Mouse (Mus musculus): ENCODE results near the gene Hdgfl3. TPM values are rescaled to one million over a fixed set of nuclear protein-coding genes. Genes with fewer than 3 reads are reported as not detected.
A peak's percentile ranks its signal among the peaks of the same experiment; 100 is the strongest.

Hdgfl3 gene
- total and polyA plus RNA-seq, 2 experiments from 2014 or later: 7.3 to 10.2 TPM

- peak within 1 kb of the TSS; percentile 58 for H3K27ac ChIP-seq (ENCODE audit: low read depth)
- peak within 1 kb of the TSS; percentile 21; the same call in 1 of the 2 replicates for H3K4me3 ChIP-seq (ENCODE audit: low read depth, low read length)
- peak within 1 kb of the TSS; percentile 56 for H3K4me2 ChIP-seq (ENCODE audit: low read depth, low read length)
- ATAC-seq (ENCODE audit: insufficient read depth, low read depth): no peak
- H3K27me3 ChIP-seq (ENCODE audit: control insufficient read depth, insufficient read depth, low read length): no peaks in the 10 kb centered on the region
- no peaks in the 10 kb centered on the region for H3K36me3 ChIP-seq (replicated peaks; ENCODE audit: control insufficient read depth, insufficient read depth, low read length)
- peaks cover 18% of the 10 kb centered on the region for H3K4me1 ChIP-seq (ENCODE audit: control insufficient read depth, insufficient read depth)
- TF ChIP-seq EP300 (IDR thresholded peaks at IDR 0.05; ENCODE audit: low read depth) (no peak), CTCF (IDR thresholded peaks at IDR 0.05; ENCODE audit: low read depth) (no peak)
- H3K9me3 ChIP-seq (replicated peaks; ENCODE audit: control insufficient read depth, low read length): no peaks in the 10 kb centered on the region
- no peak within 1 kb of the TSS for H3K9ac ChIP-seq (replicated peaks; ENCODE audit: low read depth, low read length)
- no peak for DNase-seq (ENCODE audit: low spot score)
- WGBS: 84% methylated on average over 1 of the region's 1 CpGs
These were observed 78.6 kb downstream of the Hdgfl3 start, which contains the start of gene Gm10160 for GRCm38 (mm10) chr7:81855694-81856093. Gene Gm10160, minus strand, starts transcription at chr7:81855794.

GRCm38 (mm10) chr7:81854568-81855307 is 79.5 kb downstream of the Hdgfl3 start:
- WGBS: 18% methylated on average over 8 of the region's 8 CpGs
- peaks cover 17% of the 10 kb centered on the region for H3K4me1 ChIP-seq (ENCODE audit: control insufficient read depth, insufficient read depth)
- peak overlapping the region; percentile 58 for H3K27ac ChIP-seq (ENCODE audit: low read depth)
- H3K4me2 ChIP-seq (ENCODE audit: low read depth, low read length): peak overlapping the region; percentile 56
- peak; percentile 47 for ATAC-seq (ENCODE audit: insufficient read depth, low read depth)
- H3K9me3 ChIP-seq (replicated peaks; ENCODE audit: control insufficient read depth, low read length): no peaks in the 10 kb centered on the region
- peak; percentile 41 for DNase-seq (ENCODE audit: low spot score)
- H3K27me3 ChIP-seq (ENCODE audit: control insufficient read depth, insufficient read depth, low read length): no peaks in the 10 kb centered on the region
- no peaks in the 10 kb centered on the region for H3K36me3 ChIP-seq (replicated peaks; ENCODE audit: control insufficient read depth, insufficient read depth, low read length)
- peak overlapping the region; percentile 21; the same call in 1 of the 2 replicates for H3K4me3 ChIP-seq (ENCODE audit: low read depth, low read length)
- TF ChIP-seq EP300 (IDR thresholded peaks at IDR 0.05; ENCODE audit: low read depth) (no peak), CTCF (IDR thresholded peaks at IDR 0.05; ENCODE audit: low read depth) (no peak)
- H3K9ac ChIP-seq (replicated peaks; ENCODE audit: low read depth, low read length): no peak overlapping the region

- H3K27me3 ChIP-seq (ENCODE audit: control insufficient read depth, insufficient read depth, low read length): no peaks in the 10 kb centered on the region
- peaks cover 9% of the 10 kb centered on the region for H3K4me1 ChIP-seq (ENCODE audit: control insufficient read depth, insufficient read depth)
- TF ChIP-seq CTCF (IDR thresholded peaks at IDR 0.05; ENCODE audit: low read depth) (no peak), EP300 (IDR thresholded peaks at IDR 0.05; ENCODE audit: low read depth) (no peak)
- 79% methylated on average over 3 of the region's 3 CpGs for WGBS
- H3K36me3 ChIP-seq (replicated peaks; ENCODE audit: control insufficient read depth, insufficient read depth, low read length): no peaks in the 10 kb centered on the region
- H3K4me2 ChIP-seq (ENCODE audit: low read depth, low read length): no peak overlapping the region
- no peaks in the 10 kb centered on the region for H3K9me3 ChIP-seq (replicated peaks; ENCODE audit: control insufficient read depth, low read length)
- 0 out of 2 replicates have a peak overlapping the region, but pooled peaks have one; percentile 32 for H3K27ac ChIP-seq (ENCODE audit: low read depth)
- no peak overlapping the region for H3K9ac ChIP-seq (replicated peaks; ENCODE audit: low read depth, low read length)
- H3K4me3 ChIP-seq (ENCODE audit: low read depth, low read length): no peak overlapping the region
- ATAC-seq (ENCODE audit: insufficient read depth, low read depth) (no peak), DNase-seq (ENCODE audit: low spot score) (no peak)
These were observed 82.6 kb downstream of the Hdgfl3 start for GRCm38 (mm10) chr7:81851706-81852105.

- no peaks in the 10 kb centered on the region for H3K27me3 ChIP-seq (ENCODE audit: control insufficient read depth, insufficient read depth, low read length)
- no peaks in the 10 kb centered on the region for H3K9me3 ChIP-seq (replicated peaks; ENCODE audit: control insufficient read depth, low read length)
- no peak overlapping the region for H3K4me2 ChIP-seq (ENCODE audit: low read depth, low read length)
- DNase-seq (ENCODE audit: low spot score): no peak
- 71% methylated on average over 6 of the region's 6 CpGs for WGBS
- ATAC-seq (ENCODE audit: insufficient read depth, low read depth): no peak
- H3K36me3 ChIP-seq (replicated peaks; ENCODE audit: control insufficient read depth, insufficient read depth, low read length): no peaks in the 10 kb centered on the region
- no peak overlapping the region for H3K27ac ChIP-seq (ENCODE audit: low read depth)
- H3K4me3 ChIP-seq (ENCODE audit: low read depth, low read length): no peak overlapping the region
- H3K9ac ChIP-seq (replicated peaks; ENCODE audit: low read depth, low read length): no peak overlapping the region
- TF ChIP-seq EP300 (IDR thresholded peaks at IDR 0.05; ENCODE audit: low read depth) (no peak), CTCF (IDR thresholded peaks at IDR 0.05; ENCODE audit: low read depth) (no peak)
- H3K4me1 ChIP-seq (ENCODE audit: control insufficient read depth, insufficient read depth): peaks cover 9% of the 10 kb centered on the region
These were observed 84.1 kb downstream of the Hdgfl3 start for GRCm38 (mm10) chr7:81850171-81850570.

GRCm38 (mm10) chr7:81849633-81850032 is 84.6 kb downstream of the Hdgfl3 start:
- WGBS: 88% methylated on average over 7 of the region's 7 CpGs
- Histone ChIP-seq H3K36me3 (replicated peaks; ENCODE audit: control insufficient read depth, insufficient read depth, low read length) (no peaks in the 10 kb centered on the region), H3K9ac (replicated peaks; ENCODE audit: low read depth, low read length) (no peak overlapping the region), H3K4me2 (ENCODE audit: low read depth, low read length) (no peak overlapping the region), H3K9me3 (replicated peaks; ENCODE audit: control insufficient read depth, low read length) (no peaks in the 10 kb centered on the region), H3K27ac (ENCODE audit: low read depth) (no peak overlapping the region), H3K27me3 (ENCODE audit: control insufficient read depth, insufficient read depth, low read length) (no peaks in the 10 kb centered on the region), H3K4me3 (ENCODE audit: low read depth, low read length) (no peak overlapping the region), H3K4me1 (ENCODE audit: control insufficient read depth, insufficient read depth) (peaks cover 5% of the 10 kb centered on the region)
- no peak for DNase-seq (ENCODE audit: low spot score)
- TF ChIP-seq EP300 (IDR thresholded peaks at IDR 0.05; ENCODE audit: low read depth) (no peak), CTCF (IDR thresholded peaks at IDR 0.05; ENCODE audit: low read depth) (no peak)
- ATAC-seq (ENCODE audit: insufficient read depth, low read depth): no peak

All from heart, postnatal 0 days (tissue).